Mouse (Mus musculus) stomach, postnatal 0 days (tissue): ENCODE results near the gene St13.

Experiments used
- CTCF ChIP-seq: IDR thresholded peaks from 2 replicates; pipeline ENCODE4 v1.5.1; 2016; ENCODE audit warnings: antibody characterized with exemption, low read depth, mild to moderate bottlenecking, moderate library complexity
- EP300 ChIP-seq: optimal IDR thresholded peaks from 2 replicates; pipeline ENCODE3; 2016; ENCODE audit warnings: antibody characterized with exemption

- TF ChIP-seq CTCF = no peak
- TF ChIP-seq EP300 = no peak
These were observed 40.5 kb downstream of the St13 start for GRCm38 (mm10) chr15:81359421-81359820.
